Comparison of ENCODE assay signal across 10 mouse cellular contexts in genomic region chr2:153287835-153288234, GRCm38 (mm10). TPM values are rescaled to one million over a fixed set of nuclear protein-coding genes. Genes with fewer than 3 reads are reported as not detected.
DNase-seq lines count a peak whose midpoint lies in the region.
"Had no signal": no experiment of that assay in that cellular context is flagged by ENCODE, and none has a peak within 500 bp of the region (broad histone marks: within the 10 kb centered on the region; RNA-seq: fewer than 3 reads in every experiment).

No protein-coding gene starts in this region.

- DNase-seq in kidney, adult 9 months = peak; percentile 36
- DNase-seq in kidney, adult 18-20 months = no peak
- DNase-seq in right cerebral cortex, postnatal 14 days = peak; percentile 40
- no peak for DNase-seq in right cerebral cortex, adult 2 months (ENCODE audit: low spot score in 2 of 2)
- DNase-seq in adrenal gland, postnatal 14 days = peak; percentile 89
- no peak for DNase-seq in urinary bladder, postnatal 36 days (ENCODE audit: low spot score in 2 of 2)
- no peak for DNase-seq in heart, postnatal 25 days (ENCODE audit: low spot score)
- DNase-seq: gastrocnemius, postnatal 10 days; layer of hippocampus, adult 9-11 months; thymus, postnatal 14 days had no signal

- intact Hi-C loops in heart, postnatal 25 days (cut with DNase I) = no loop called here

RNA-seq across cellular contexts. Expression of gene Kif3b, which starts 3.4 kb away (rescaled TPM):
- total RNA-seq in adrenal gland, postnatal 14 days (2021) = 22.5 and 24.4 TPM in 2 replicates
- total RNA-seq in heart, postnatal 25 days (2021) = 1 to 10 TPM; 7.8 to 8.4 TPM

RNA-seq across cellular contexts. Expression of gene Pofut1, which starts 46.5 kb away (rescaled TPM):
- 29.4 and 32.2 TPM in 2 replicates for total RNA-seq in adrenal gland, postnatal 14 days (2021)
- total RNA-seq in heart, postnatal 25 days (2021) = 10 to 100 TPM; 13.6 to 13.7 TPM

RNA-seq across cellular contexts. Expression of gene Plagl2, which starts 46.6 kb away (rescaled TPM):
- 9.3 and 10.6 TPM in 2 replicates for total RNA-seq in adrenal gland, postnatal 14 days (2021)
- 1 to 10 TPM; 4.6 to 4.8 TPM for total RNA-seq in heart, postnatal 25 days (2021)

RNA-seq across cellular contexts. Expression of gene Asxl1, which starts 57.8 kb away (rescaled TPM):
- total RNA-seq in adrenal gland, postnatal 14 days (2021) = 24.8 and 29.8 TPM in 2 replicates
- 10 to 100 TPM; 22.4 to 23.7 TPM for total RNA-seq in heart, postnatal 25 days (2021)

Comparison
In these comparisons a context has a peak if more than half of its experiments do, and no peak if none do; other contexts are left out.
1. DNase-seq: peak in kidney, adult 9 months (single experiment), right cerebral cortex, postnatal 14 days (single experiment) and adrenal gland, postnatal 14 days (single experiment); none in kidney, adult 18-20 months (single experiment), right cerebral cortex, adult 2 months (0 of 2), urinary bladder, postnatal 36 days (0 of 2) and heart, postnatal 25 days (single experiment).